Mouse (Mus musculus) stomach, postnatal 0 days (tissue): ENCODE measurements around the gene Slc27a2.

Source experiments
- CTCF ChIP-seq: IDR thresholded peaks from 2 replicates; pipeline ENCODE4 v1.5.1; 2016; ENCODE audit warnings: antibody characterized with exemption, low read depth, mild to moderate bottlenecking, moderate library complexity
- EP300 ChIP-seq: optimal IDR thresholded peaks from 2 replicates; pipeline ENCODE3; 2016; ENCODE audit warnings: antibody characterized with exemption

DNA sequence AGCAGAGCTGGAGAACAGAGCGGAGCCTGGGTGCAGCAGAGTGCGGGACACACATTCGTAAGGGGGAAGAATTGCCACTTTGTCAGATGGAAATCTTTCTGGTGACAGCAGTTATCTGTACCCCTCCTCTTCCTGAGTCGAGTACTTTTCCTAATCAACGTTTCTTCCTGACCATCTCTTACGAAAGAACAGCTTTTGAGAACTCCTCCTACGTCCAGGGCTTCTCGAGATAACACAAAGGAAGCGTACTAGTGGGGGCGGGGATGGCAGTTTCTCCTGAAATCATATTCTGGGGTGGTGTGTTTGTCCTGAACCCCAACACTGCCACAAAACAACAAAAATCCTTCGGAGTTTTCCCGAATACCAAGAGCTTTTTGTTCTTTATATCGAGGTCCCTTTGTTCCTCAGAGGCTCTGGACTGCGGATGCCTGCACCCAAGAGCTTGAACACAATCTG is 67.1 kb downstream of the Slc27a2 start, which contains the start of gene Hdc:
- TF ChIP-seq CTCF (no peak), EP300 (no peak)
